Mouse (Mus musculus): ENCODE data around the gene Zp2.
A peak's percentile ranks its signal among the peaks of the same experiment; 100 is the strongest.

- TF ChIP-seq CTCF (IDR thresholded peaks at IDR 0.05; ENCODE audit: low read depth) (peak; percentile 59), EP300 (IDR thresholded peaks at IDR 0.05; ENCODE audit: low read depth) (no peak)
Observed at GRCm38 (mm10) chr7:120097845-120098244, 47.2 kb downstream of the Zp2 start.

Measured in liver, postnatal 0 days (tissue).